Mouse (Mus musculus): ENCODE data around the gene Atp5g1. TPM values are rescaled to one million over a fixed set of nuclear protein-coding genes. Genes with fewer than 3 reads are reported as not detected.

The Atp5g1 gene
- polyA plus RNA-seq, 1 experiment from 2014 or later: 582 TPM

DNA sequence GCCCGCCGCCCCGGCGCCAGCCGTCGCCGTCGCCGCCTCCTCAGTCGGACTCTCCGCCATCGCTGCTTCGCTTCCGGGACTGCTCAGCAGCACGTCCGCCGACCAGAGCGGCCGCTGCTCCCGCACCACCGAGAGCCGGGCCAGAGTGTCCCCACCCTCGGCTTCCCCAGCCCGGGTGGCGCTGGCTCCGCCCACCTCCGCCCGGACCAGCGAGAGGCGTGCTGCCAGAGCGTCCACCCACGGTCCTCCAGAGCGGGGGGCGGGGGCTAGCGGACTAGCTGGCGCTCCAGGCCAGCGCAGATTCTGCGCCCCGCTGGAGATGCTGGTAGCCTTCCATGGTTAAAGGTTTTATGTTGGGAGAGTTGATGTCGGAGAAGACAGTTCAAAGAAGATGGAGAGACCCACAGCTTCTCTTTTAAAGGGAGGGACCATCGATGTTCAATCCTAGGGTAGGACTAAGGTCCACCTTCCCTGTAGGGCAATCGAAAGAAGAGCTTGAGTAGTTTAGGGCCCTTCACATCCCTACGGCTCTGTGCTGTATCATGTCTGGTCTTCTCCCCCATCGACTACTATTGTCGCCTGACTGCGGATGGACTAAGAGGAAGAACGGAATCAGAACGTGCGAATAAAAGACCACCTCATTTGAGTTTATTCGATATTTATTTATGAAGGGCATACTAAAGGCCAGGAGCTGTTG, 10.1 kb downstream of the Atp5g1 start, which contains the start of gene Ube2z:
Ube2z (minus strand) TSS at position 174 of the 697 bp plus-strand sequence.
- peaks cover 37% of the 10 kb centered on the region for H3K36me3 ChIP-seq
- 5% methylated on average over 50 of the region's 50 CpGs for WGBS
- peak within 1 kb of the TSS; percentile 97 for H3K4me3 ChIP-seq
- H3K27ac ChIP-seq: peak within 1 kb of the TSS; percentile 97
- H3K27me3 ChIP-seq (ENCODE audit: insufficient read depth, poor library complexity, severe bottlenecking): no peaks in the 10 kb centered on the region
- peak; percentile 96 for DNase-seq (ENCODE audit: low spot score)
- no peaks in the 10 kb centered on the region for H3K9me3 ChIP-seq
- H3K4me1 ChIP-seq (replicated peaks): peaks cover 28% of the 10 kb centered on the region

DNA sequence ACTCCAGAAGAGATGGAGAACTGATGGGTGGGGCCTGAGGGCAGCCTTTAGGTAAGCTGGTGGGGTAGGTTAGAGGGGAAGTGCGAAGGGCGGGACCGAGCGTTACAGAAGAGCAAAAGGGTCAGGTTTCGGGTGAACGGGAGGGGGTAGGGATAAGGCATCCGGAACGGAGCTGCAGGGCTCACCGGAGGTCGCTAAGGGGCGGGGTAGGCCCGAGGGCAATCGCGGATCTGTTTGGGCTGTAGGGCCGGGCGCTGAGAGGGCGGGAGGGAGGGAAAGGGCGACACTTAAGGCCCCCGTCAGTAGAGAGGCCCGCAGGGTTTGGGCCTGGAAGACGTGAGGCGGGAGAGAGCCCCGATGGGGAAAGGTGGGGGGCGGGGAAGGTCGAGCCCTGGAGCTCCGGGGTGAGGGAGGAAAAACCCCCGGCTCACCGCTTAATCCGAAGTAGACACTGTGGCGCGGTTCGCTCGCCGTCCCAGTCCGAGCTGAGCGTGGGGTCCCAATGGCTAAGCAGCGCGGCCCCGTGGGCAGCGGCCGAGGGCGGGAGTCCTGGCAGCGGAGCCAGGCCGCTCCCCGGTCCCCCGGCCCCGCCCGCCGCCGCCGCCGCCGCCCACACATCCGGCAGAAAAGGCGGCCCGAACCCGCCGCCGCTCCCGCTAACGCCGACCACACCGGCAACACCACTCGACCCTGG, 10.8 kb downstream of the Atp5g1 start:
- Histone ChIP-seq H3K4me1 (replicated peaks) (peaks cover 28% of the 10 kb centered on the region), H3K27me3 (ENCODE audit: insufficient read depth, poor library complexity, severe bottlenecking) (no peaks in the 10 kb centered on the region), H3K9me3 (no peaks in the 10 kb centered on the region), H3K36me3 (peaks cover 37% of the 10 kb centered on the region), H3K27ac (peak overlapping the region; percentile 97), H3K4me3 (peak overlapping the region; percentile 97)
- DNase-seq (ENCODE audit: low spot score): peak; percentile 56
- WGBS: under 1% methylated on average over 63 of the region's 64 CpGs

DNA sequence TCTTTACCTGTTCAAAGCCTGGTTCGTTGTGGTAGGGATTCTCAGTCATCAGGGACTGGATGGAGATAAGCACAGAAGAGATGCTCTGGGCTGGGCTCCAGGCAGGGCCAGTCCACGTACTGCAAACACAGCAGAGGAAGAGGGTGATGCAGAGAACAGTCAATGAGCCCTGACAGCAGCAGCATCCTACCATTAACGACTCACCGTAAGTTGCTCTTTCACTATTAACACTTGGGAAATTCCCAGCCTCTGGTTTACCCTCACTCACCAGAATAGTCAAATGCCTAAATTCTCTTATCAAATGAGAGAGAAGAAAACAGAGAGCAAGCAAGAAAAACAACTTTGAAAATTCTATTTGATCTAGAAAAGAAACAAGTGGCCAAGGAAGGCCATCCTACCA, 17.2 kb downstream of the Atp5g1 start:
- Histone ChIP-seq H3K9me3 (no peaks in the 10 kb centered on the region), H3K27me3 (ENCODE audit: insufficient read depth, poor library complexity, severe bottlenecking) (no peaks in the 10 kb centered on the region), H3K4me1 (replicated peaks) (peaks cover 11% of the 10 kb centered on the region), H3K36me3 (peaks cover 97% of the 10 kb centered on the region), H3K4me3 (no peak overlapping the region), H3K27ac (no peak overlapping the region)
- 94% methylated on average over 4 of the region's 4 CpGs for WGBS
- DNase-seq (ENCODE audit: low spot score): no peak

DNA sequence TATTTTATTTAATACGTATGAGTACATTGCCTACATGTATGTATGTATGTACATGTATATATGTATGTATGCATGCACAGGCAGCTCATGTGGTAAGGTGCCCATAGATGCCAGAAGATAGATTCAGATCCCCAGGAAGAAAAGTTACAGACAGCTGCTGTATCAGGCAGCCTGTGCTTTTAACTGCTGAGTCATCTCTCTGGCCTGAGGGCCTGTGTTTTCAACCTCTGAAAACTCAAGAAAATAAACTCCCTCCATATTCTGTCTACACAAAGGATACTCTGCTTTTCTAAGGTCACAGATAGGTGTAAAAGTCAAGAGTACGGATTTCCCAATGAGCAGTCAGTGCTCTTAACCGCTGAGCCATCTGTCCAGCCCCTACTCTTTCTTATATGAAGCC, 24.6 kb downstream of the Atp5g1 start:
- WGBS: 94% methylated on average over 3 of the region's 3 CpGs
- Histone ChIP-seq H3K27ac (no peak overlapping the region), H3K27me3 (ENCODE audit: insufficient read depth, poor library complexity, severe bottlenecking) (no peaks in the 10 kb centered on the region), H3K4me1 (replicated peaks) (no peaks in the 10 kb centered on the region), H3K36me3 (peaks cover 97% of the 10 kb centered on the region), H3K9me3 (no peaks in the 10 kb centered on the region), H3K4me3 (no peak overlapping the region)
- DNase-seq (ENCODE audit: low spot score): no peak

DNA sequence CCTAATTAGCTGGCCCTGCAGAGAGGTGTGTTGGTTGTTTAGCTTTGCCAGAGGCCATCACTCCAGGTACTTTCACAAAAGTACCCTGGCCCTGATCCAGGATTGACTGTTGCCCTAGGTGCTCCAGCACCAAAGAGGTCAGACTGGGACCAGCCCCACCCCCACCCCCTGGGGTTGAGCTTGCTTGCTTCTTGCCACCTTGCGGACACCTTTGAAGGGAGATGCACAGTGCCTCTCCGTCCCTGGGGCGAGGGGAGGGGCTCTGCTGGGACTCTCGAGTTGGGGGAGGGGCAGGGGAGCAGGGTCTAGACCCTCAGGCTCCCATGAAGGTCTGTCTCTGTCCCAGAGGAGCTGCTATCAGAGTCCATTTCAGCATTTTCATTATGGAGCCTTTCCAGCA, 25.5 kb downstream of the Atp5g1 start:
- Histone ChIP-seq H3K27ac (no peak overlapping the region), H3K9me3 (no peaks in the 10 kb centered on the region), H3K4me1 (replicated peaks) (no peaks in the 10 kb centered on the region), H3K36me3 (peaks cover 94% of the 10 kb centered on the region), H3K27me3 (ENCODE audit: insufficient read depth, poor library complexity, severe bottlenecking) (no peaks in the 10 kb centered on the region), H3K4me3 (no peak overlapping the region)
- 80% methylated on average over 4 of the region's 4 CpGs for WGBS
- DNase-seq (ENCODE audit: low spot score): no peak

DNA sequence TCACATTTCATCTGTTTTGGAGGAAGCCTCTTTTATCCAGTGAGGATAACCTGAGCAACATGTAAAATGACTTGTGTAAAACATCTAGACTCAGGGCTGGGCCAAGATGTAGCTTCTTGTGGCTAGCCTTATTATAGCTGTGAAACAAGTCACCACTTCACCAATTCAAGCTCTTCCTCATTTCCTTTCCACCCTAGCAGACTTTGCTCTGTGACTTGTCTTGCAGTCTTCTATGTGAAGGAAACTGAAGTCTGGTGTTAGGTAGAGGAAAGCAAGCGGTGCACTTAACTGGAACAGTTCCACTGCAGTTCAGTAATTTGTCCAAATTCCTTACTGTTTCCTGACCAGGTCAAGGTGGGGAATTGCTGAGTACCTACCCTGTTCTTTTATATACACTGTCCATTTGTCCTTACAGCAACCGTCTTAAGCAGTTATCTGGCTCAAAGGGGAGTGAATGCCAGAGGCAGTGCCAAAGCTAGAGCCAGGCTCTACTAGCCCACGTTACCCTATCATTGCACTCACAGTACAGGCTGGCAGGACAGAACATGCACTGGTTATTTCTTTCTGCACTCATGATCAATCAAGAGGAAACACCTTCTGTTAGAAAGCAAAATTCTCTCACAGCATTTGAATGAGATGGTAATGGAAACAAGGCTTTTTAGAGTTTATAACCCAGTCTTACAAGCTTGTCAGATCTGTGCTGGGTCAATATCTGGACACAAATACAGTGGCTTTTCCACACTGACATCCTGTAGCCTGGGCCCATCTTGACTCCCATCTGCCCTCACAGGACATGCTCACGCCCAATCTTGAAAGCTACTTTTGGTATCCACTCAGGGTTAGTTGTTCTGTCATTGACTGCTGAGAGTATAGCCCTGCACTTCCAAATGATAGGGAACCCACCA, 27.7 kb downstream of the Atp5g1 start:
- H3K4me3 ChIP-seq: no peak overlapping the region
- H3K27ac ChIP-seq: no peak overlapping the region
- no peaks in the 10 kb centered on the region for H3K9me3 ChIP-seq
- H3K27me3 ChIP-seq (ENCODE audit: insufficient read depth, poor library complexity, severe bottlenecking): no peaks in the 10 kb centered on the region
- no peak for DNase-seq (ENCODE audit: low spot score)
- no peaks in the 10 kb centered on the region for H3K4me1 ChIP-seq (replicated peaks)
- peaks cover 91% of the 10 kb centered on the region for H3K36me3 ChIP-seq
- 89% methylated on average over 4 of the region's 4 CpGs for WGBS

DNA sequence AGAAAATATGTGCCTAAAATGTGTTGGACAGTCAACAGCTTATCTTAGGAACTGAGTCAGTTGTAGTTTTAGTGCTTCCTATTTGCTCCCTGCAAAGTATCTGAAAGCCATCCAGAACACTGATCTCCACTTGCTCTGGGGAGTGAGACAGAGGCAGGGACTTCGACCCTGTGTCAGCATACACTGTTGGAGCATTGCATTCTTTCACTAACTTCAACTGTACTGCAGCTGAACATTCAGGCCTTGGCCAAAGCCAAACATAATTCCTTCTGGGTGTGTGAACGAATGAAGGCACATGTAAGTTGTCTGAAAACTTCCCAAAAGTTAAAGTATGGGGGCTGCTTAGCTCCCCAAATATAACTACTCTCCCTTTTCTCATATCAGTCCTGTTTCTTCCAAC, 28.7 kb downstream of the Atp5g1 start:
- no peaks in the 10 kb centered on the region for H3K27me3 ChIP-seq (ENCODE audit: insufficient read depth, poor library complexity, severe bottlenecking)
- H3K36me3 ChIP-seq: peaks cover 90% of the 10 kb centered on the region
- H3K4me3 ChIP-seq: no peak overlapping the region
- no peak overlapping the region for H3K27ac ChIP-seq
- no peaks in the 10 kb centered on the region for H3K4me1 ChIP-seq (replicated peaks)
- DNase-seq (ENCODE audit: low spot score): no peak
- WGBS: 90% methylated on average over 2 of the region's 2 CpGs
- H3K9me3 ChIP-seq: no peaks in the 10 kb centered on the region

DNA sequence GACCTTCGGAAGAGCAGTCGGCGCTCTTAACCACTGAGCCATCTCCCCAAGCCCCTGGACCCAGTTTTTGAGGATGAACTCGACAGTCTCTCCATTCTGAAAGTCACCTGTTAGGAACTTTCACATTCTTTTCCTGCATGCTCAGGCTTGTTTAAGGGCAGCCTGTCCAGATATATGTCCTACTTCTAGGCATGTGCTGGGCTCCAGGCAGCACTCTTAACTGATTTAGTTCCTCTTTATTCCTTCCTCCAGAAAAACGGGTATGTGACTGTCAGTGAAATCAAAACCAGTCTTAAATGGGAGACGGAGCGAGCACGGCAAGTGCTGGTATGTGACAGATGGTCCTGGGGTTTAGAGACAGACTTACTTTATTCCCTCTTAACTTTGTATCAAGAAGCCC, 29.4 kb downstream of the Atp5g1 start:
- 87% methylated on average over 8 of the region's 8 CpGs for WGBS
- Histone ChIP-seq H3K27me3 (ENCODE audit: insufficient read depth, poor library complexity, severe bottlenecking) (no peaks in the 10 kb centered on the region), H3K36me3 (peaks cover 88% of the 10 kb centered on the region), H3K27ac (no peak overlapping the region), H3K4me1 (replicated peaks) (no peaks in the 10 kb centered on the region), H3K4me3 (no peak overlapping the region), H3K9me3 (no peaks in the 10 kb centered on the region)
- no peak for DNase-seq (ENCODE audit: low spot score)

DNA sequence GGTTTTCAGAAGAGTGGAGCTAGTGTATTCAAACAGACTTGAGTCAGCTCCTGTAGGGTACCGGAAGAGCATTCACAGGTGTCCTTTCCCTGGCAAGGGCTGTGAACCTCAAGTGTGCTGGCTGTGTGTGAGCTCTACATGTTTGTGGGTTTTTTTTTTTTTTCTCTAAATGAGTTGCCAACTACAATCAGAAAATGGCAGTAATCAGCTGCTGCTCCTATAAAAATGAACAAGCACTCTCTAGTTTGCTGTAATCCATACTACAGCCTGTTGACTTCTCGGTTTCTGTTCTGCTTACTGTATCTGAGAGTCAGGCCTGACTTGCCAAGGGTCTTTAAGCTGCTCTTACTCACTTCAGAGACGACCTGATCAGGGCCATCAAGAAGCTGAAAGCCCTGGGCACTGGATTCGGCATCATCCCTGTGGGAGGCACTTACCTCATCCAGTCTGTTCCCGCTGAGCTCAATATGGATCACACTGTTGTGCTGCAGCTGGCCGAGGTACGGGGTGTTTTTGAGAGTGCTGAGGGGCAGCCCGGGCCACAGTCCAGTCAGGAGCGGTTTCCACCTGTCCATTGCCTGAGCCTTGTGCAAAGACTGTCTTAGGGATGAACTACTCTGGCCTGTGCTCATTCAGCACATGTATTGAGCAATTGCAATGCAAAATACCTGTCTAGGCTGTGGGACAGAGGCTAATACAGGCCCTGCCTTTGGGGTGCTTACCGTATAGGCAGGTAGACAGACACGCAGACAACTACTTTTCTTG, 30.5 kb downstream of the Atp5g1 start:
- no peaks in the 10 kb centered on the region for H3K4me1 ChIP-seq (replicated peaks)
- peaks cover 85% of the 10 kb centered on the region for H3K36me3 ChIP-seq
- H3K9me3 ChIP-seq: no peaks in the 10 kb centered on the region
- H3K27me3 ChIP-seq (ENCODE audit: insufficient read depth, poor library complexity, severe bottlenecking): no peaks in the 10 kb centered on the region
- no peak for DNase-seq (ENCODE audit: low spot score)
- WGBS: 89% methylated on average over 11 of the region's 11 CpGs
- no peak overlapping the region for H3K27ac ChIP-seq
- no peak overlapping the region for H3K4me3 ChIP-seq

DNA sequence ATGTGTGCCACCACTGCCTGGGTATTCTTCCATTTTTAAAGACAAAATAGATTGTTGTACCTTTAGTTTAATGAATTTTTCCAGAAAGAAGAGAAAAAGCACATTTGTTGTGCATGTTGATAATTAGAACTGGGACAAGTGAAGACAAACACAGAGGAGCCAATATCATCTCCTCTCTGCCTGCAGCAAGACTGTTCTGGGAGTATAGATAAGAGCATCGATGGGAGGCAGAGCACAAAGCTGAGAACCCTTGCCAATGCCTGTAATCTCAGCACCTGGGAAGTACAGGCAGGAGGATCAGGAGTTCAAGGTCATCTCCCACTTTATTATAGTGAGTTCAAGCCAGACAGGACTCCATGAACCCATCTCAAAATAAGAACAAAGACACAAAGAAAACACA, 36.9 kb downstream of the Atp5g1 start:
- no peaks in the 10 kb centered on the region for H3K27me3 ChIP-seq (ENCODE audit: insufficient read depth, poor library complexity, severe bottlenecking)
- peaks cover 23% of the 10 kb centered on the region for H3K4me1 ChIP-seq (replicated peaks)
- no peak overlapping the region for H3K4me3 ChIP-seq
- H3K36me3 ChIP-seq: peaks cover 59% of the 10 kb centered on the region
- 92% methylated on average over 1 of the region's 1 CpGs for WGBS
- no peak for DNase-seq (ENCODE audit: low spot score)
- no peak overlapping the region for H3K27ac ChIP-seq
- no peaks in the 10 kb centered on the region for H3K9me3 ChIP-seq

DNA sequence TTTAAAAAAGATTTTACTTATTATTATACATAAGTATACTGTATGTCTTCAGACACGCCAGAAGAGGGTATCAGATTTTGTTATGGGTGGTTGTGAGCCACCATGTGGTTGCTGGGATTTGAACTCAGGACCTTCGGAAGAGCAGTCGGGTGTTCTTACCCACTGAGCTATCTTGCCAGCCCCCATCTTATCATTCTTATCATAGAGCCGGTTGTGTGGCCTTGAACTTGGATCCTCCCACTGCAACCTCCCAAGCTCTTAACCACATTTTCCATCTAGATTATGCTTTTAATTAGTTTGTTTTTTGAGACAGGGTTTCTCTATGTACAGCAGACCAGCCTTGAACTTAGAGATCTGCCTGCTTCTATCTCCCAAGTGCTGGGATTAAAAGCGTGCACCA, 38.0 kb downstream of the Atp5g1 start:
- H3K4me1 ChIP-seq (replicated peaks): peaks cover 23% of the 10 kb centered on the region
- no peaks in the 10 kb centered on the region for H3K9me3 ChIP-seq
- H3K27me3 ChIP-seq (ENCODE audit: insufficient read depth, poor library complexity, severe bottlenecking): no peaks in the 10 kb centered on the region
- DNase-seq (ENCODE audit: low spot score): no peak
- no peak overlapping the region for H3K4me3 ChIP-seq
- WGBS: 92% methylated on average over 5 of the region's 5 CpGs
- no peak overlapping the region for H3K27ac ChIP-seq
- H3K36me3 ChIP-seq: peaks cover 49% of the 10 kb centered on the region

DNA sequence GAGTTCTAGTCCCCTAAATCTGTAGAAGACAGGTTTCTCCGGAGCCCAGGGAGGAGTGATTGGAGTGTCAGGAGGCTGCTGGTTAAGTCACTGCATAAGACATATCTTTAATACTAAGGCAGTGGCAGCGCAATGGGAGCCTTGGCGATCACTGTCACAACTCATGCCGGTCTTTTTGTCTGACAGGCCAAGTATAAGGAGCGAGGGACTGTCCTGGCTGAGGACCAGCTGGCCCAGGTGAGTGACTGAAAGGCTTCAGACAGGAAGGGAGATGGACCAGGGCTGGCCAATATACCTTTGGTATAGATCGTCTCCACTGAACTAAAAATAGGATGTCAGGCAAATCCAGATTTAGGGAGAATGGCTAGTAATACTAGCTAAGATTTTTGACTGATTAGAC, 40.3 kb downstream of the Atp5g1 start:
- H3K36me3 ChIP-seq: peaks cover 30% of the 10 kb centered on the region
- no peaks in the 10 kb centered on the region for H3K27me3 ChIP-seq (ENCODE audit: insufficient read depth, poor library complexity, severe bottlenecking)
- H3K4me3 ChIP-seq: peak overlapping the region; percentile 77
- WGBS: 12% methylated on average over 6 of the region's 6 CpGs
- H3K4me1 ChIP-seq (replicated peaks): peaks cover 23% of the 10 kb centered on the region
- H3K9me3 ChIP-seq: no peaks in the 10 kb centered on the region
- DNase-seq (ENCODE audit: low spot score): no peak
- H3K27ac ChIP-seq: peak overlapping the region; percentile 89

Measured in hindbrain, embryonic 10.5 days (tissue).